Mouse (Mus musculus) 3134 (cell line): ENCODE measurements around the gene Prpf8.

Experiments
- DNase-seq: peaks from one replicate; pipeline ENCODE4 v3.0.0-alpha.2; 2011; ENCODE audit warnings: low spot score; ENCODE audit not compliant: insufficient read length; ENCODE audit errors: extremely low read depth

Gene Prpf8

GRCm38 (mm10) chr11:75494296-75495049, 7.9 kb downstream of the Prpf8 start:
- DNase-seq: no peak

DNA sequence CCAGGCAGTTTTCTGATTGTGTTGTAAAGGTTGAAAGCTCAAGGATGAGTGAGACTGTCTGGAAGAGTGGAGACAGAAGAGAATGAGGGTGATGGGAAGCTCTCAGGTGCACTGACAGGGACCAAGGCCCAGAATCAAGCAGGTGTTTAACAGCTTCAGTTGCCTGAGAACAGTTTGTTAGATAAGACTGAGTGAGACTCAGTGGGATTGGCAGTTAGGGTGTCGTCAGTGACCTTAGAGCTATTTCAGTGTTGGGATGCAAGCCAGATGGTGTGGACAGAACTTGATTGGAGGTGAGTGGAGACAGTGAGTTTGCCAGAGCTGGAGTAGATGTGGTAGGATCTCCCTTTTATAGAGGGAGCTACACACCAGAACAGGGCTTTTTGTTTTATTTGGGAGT, 11.5 kb downstream of the Prpf8 start:
- no peak for DNase-seq

DNA sequence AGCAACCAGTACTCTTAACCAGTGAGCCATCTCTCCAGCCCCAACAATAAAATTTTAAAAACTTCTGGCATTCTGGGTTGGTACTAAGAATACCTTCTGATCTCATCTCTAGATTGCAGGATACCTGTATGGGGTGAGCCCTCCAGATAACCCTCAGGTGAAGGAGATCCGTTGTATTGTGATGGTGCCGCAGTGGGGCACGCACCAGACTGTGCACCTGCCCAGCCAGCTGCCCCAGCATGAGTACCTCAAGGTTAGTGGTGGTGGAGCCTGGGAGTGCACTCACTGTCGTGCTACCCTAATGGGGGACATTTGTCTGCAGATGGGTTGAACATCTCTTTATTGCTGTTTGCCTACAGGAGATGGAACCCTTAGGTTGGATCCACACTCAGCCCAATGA, 21.5 kb downstream of the Prpf8 start:
- DNase-seq: no peak

DNA sequence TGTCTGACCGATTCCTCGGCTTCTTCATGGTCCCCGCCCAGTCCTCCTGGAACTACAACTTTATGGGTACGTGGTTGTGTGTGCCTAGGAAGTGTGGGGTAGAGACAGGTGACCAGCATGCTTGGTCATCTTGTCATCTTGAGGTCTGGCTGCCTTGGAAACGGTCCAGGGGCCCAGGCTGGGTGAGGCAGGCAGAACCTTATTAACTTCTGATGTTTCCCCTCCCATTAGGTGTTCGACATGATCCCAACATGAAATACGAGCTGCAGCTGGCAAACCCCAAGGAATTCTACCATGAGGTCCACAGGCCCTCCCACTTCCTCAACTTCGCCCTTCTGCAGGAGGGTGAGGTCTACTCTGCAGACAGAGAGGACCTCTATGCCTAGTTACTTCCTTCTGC, 22.3 kb downstream of the Prpf8 start:
- DNase-seq: peak; percentile 38

GRCm38 (mm10) chr11:75509741-75510626, 23.4 kb downstream of the Prpf8 start, which contains the start of gene Rilp:
Gene Rilp, plus strand, starts transcription at chr11:75510094.
- DNase-seq: peak; percentile 85

DNA sequence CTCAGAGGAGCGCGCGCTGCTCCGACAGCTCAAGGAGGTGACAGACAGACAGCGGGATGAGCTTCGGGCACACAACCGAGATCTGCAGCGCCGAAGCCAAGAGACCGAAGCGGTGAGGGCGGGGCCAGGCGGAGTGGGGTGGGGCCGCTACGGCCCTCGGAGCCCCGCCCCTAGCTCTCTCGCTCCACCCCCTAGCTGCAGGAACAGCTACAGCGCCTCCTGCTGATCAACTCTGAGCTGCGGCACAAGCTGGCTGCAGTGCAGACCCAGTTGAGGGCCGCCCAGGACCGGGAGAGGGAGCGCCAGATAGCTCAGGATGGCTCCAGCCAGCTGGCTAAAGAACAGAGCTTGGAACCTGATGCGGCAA, 24.0 kb downstream of the Prpf8 start:
- DNase-seq: peak; percentile 91

GRCm38 (mm10) chr11:75511213-75511612, 24.6 kb downstream of the Prpf8 start:
- no peak for DNase-seq

DNA sequence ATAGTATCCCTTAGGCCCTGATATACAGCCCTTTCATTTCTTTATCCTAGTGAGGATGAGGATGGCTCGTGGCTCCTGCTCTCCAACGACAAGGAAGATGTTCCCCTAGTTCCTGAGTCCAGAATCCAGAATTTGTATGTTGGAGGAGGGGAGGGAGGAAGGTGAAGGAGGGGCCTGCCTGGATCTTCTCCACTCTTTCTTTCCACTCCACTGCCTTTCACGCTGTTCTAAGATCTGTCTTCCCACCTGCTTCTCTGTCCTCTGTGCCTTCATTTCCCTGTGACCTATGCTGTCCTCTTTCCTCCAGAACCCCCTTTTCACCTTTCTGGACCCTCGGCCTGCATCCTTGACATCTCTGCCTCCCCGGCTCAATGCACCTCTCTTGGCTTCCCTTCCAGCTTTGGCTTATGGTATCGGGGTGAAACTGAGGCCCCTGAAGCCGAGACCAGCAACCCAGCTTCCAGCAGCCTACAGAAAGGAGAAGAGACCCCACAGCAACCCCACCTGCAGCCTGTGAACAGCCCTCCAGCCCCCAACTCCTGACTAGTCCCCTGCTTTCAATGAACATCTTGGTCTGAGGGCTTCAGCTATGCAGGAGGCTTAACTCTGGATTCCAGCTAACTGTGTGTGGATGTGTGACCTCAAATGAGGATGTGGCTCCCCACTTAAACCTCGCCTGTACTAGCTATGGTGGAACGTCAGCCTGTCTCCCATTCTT, 25.8 kb downstream of the Prpf8 start:
- no peak for DNase-seq

GRCm38 (mm10) chr11:75513336-75513735, 26.7 kb downstream of the Prpf8 start, which contains the start of gene Scarf1:
Gene Scarf1, plus strand, starts transcription at chr11:75513540.
- no peak for DNase-seq

- no peak for DNase-seq
Measured at GRCm38 (mm10) chr11:75515186-75515585, 28.6 kb downstream of the Prpf8 start.

- no peak for DNase-seq
Measured at GRCm38 (mm10) chr11:75519834-75520633, 33.4 kb downstream of the Prpf8 start.

DNA sequence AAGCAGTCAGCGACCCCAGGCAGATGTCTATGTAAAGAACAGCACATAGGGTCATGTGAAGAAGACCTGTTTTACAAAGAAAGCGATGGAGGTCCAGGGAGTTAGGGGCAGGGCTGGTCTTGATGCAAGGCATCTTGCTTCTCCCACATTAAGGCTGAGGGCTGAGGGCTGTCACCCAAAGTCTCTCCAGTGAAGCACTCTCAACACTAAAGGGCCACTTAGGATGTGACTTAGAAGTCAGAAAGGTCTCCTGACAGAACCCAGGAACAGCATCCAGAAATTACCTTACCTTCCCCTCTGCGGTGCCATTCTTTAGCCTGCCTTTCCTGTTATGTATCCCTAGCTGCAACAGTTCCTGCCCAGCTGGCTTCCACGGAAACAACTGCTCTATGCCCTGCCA, 35.0 kb downstream of the Prpf8 start:
- DNase-seq: no peak

GRCm38 (mm10) chr11:75522793-75523192, 36.2 kb downstream of the Prpf8 start:
- DNase-seq: no peak

DNA sequence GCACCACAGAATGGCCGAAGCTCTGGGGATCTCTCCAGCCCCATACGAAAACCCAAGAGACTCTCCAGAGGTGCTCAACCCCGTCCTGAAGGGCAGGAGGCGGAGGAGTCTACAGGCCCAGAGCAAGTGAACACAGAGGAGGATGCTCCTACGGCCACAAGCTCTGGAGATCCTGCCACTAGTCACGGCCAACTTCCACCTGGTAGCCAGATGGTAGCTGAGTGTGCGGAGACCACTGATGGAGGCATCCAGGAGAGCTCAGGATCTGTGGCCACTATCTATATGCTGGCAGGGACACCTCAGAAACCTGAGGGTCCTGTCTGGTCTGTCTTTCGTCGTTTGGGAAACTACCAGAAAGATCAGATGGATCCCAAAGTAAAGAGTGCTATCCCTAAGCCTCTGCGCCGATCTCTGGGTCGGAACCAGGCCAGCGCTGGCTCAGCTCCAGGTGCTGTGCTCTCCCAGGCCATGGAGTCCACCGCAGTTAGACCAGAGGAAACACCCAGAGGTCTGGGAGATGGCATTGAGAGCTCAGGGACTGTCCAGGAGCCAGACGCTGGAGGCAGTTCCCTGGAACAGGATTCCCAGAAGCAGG, 39.0 kb downstream of the Prpf8 start:
- DNase-seq: no peak

DNA sequence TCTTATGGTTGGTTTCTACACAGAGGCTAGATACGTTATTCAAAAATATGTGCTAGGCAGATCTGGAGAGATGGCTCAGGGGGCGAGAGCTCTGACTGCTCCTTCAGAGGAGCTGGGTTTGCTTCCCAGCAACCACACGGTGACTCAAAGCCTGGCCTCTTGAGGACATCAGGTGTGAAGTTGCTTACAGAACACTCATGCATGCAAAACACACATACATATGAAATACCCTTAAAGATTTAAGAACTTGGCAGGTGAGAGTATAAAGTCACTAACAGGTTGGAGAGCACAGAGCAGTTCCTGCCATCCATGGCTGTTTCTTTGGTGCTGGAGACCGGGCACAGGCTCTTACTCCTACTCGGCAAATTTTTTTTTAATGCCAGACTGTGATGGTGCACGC, 40.3 kb downstream of the Prpf8 start:
- no peak for DNase-seq

- no peak for DNase-seq
Measured at GRCm38 (mm10) chr11:75529771-75530170, 43.2 kb downstream of the Prpf8 start.

DNA sequence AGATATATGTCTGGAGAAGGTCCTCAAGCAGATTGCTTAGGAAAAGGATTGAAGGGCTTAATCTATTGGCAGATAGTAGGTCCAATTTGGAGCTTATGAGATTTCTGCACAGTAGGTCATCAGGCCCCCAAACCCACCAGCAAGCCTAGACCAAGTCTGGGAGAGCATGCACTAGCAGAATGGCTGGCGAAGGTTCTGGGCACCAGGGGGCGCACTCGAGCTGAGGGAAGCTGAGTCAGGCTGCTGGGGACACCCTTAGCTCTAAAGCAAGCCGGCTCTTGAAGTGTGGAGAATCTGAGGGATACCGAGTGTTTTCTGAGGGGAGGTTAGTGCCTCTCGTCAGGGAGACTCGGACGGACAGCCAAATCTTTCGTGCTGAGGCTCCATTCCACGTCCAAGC, 43.7 kb downstream of the Prpf8 start:
- peak; percentile 74 for DNase-seq

DNA sequence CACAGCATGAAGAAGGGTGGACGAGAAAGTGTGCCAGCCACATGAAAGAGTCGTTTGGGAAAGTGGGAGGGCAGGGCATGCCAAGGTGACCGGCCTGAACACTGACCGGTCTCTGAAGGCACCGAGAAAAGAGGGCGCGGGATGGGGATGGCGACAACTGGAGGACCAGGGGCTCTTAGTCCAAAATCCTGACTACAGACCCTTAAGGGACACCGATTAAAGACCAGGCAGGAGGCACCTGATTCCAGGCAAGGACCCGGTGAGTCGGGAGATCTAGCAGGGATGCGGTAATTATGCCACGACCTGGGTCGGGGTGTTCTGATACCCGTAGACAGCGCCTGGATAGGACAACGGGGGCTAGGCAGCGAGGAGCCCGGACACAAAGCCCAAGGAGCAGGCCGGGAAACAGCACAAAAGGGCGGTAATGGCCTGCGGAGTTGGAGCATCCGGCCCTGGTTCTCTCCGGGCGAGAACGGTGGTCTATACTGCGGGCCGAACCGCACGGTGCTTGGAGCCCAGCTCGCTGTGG, 44.3 kb downstream of the Prpf8 start:
- no peak for DNase-seq

DNA sequence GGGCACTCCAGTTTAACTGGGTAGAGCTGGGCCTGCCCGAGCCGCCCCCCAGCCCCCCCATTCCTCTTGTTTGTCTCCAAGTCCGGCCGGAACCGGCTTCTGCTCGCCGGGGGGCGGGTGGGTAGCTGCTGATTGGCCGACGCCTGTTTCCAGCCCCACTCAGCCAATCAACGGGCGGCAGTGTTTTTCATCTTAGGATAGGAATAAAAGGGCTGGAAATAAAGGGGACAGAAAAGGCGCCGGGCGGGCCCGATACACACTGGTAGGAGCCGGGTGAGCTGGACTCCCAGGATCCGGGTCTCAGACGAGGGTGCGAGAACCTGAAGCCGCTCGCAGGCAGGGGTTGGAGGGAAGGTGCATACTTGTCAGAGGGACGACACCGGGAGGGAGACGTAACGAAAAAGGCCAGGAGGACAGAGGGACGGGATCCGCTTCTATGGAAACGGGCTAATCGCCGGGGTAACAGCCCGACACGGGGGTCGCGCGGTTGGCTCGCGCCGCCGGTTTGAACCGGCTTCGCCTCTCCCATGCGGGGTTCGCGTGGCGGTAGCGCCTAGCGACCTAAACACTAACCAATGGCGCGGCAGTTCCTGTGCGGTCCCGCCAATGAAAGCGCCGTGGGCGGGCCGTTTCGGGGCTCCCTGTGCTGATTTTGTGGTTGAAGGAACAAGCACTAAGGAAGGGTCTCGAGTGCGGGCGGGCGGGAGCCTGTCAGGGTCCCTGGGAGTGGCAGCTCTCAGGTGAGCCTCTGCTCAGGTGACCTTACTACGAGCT, 45.0 kb downstream of the Prpf8 start, which contains the start of gene Slc43a2:
Slc43a2 (plus strand) TSS at position 226 of the 774 bp plus-strand sequence.
- DNase-seq: peak; percentile 95
